Mouse (Mus musculus) lung, postnatal 0 days (tissue): ENCODE data around the gene Tns4. TPM values are rescaled to one million over a fixed set of nuclear protein-coding genes. Genes with fewer than 3 reads are reported as not detected.

Experiments used
- ATAC-seq: fragments of 200-750 bp; cut with Nextera tagmentation; 2 replicates; pipeline ENCODE4 v1.8.0; 2017; ENCODE audit warnings: moderate library complexity
- DNase-seq: peaks from one replicate; pipeline ENCODE4 v3.0.0-alpha.2; 2016; ENCODE audit warnings: low spot score
- H3K27ac ChIP-seq: fragments of 300-500 bp; sonication (generic); 2 replicates; pipeline ENCODE4 v1.5.1; 2014; ENCODE audit warnings: antibody characterized with exemption, mild to moderate bottlenecking, low read length, mixed read lengths
- H3K27me3 ChIP-seq: fragments of 300-500 bp; sonication (generic); replicated peaks from 2 replicates; pipeline ENCODE4 v1.6.1; 2014; ENCODE audit warnings: low read length, mixed read lengths; ENCODE audit not compliant: insufficient read depth
- H3K36me3 ChIP-seq: fragments of 300-500 bp; sonication (generic); 2 replicates; pipeline ENCODE4 v1.6.1; 2014; ENCODE audit warnings: low read length, mixed read lengths; ENCODE audit not compliant: insufficient read depth
- H3K4me1 ChIP-seq: fragments of 300-500 bp; sonication (generic); 2 replicates; pipeline ENCODE4 v1.6.1; 2014; ENCODE audit warnings: antibody characterized with exemption, low read depth, low read length, mixed read lengths; ENCODE audit not compliant: insufficient read depth
- H3K4me2 ChIP-seq: fragments of 300-500 bp; sonication (generic); replicated peaks from 2 replicates; pipeline ENCODE4 v1.6.1; 2014; ENCODE audit warnings: low read depth, mild to moderate bottlenecking, low read length, moderate library complexity, mixed read lengths
- H3K4me3 ChIP-seq: fragments of 300-500 bp; sonication (generic); 2 replicates; pipeline ENCODE4 v1.5.1; 2014; ENCODE audit warnings: low read depth, low read length
- H3K9ac ChIP-seq: fragments of 300-500 bp; sonication (generic); replicated peaks from 2 replicates; pipeline ENCODE4 v1.6.1; 2014; ENCODE audit warnings: low read depth, mild to moderate bottlenecking
- H3K9me3 ChIP-seq: fragments of 300-500 bp; sonication (generic); 2 replicates; pipeline ENCODE4 v1.6.1; 2016; ENCODE audit warnings: low read length, mixed read lengths
- CTCF ChIP-seq: IDR thresholded peaks from 2 replicates; pipeline ENCODE4 v1.5.1; 2016; ENCODE audit warnings: antibody characterized with exemption, mild to moderate bottlenecking
- EP300 ChIP-seq: IDR thresholded peaks from 2 replicates; pipeline ENCODE4 v1.6.1; 2016; ENCODE audit warnings: antibody characterized with exemption, mild to moderate bottlenecking, control low read depth
- WGBS: fragments of 180-500 bp; shearing (Covaris S2); extraction: QIAGEN DNeasy Blood & Tissue Kit; methylation state at CpG from one replicate; pipeline ENCODE4 v1.1.7; 2014; 5-methylcytosine and 5-hydroxymethylcytosine counted together
- polyA plus RNA-seq: library from polyadenylated mRNA; unstranded; fragments of >200 nt; fragmentation: Nextera tagmentation; extraction: Ambion mirVana; gene quantifications from 2 replicates; pipeline ENCODE4 v1.2.1, GENCODE M21; 2015

Tns4 gene
- 0.13 and 0.24 TPM in 2 replicates for polyA plus RNA-seq

DNA sequence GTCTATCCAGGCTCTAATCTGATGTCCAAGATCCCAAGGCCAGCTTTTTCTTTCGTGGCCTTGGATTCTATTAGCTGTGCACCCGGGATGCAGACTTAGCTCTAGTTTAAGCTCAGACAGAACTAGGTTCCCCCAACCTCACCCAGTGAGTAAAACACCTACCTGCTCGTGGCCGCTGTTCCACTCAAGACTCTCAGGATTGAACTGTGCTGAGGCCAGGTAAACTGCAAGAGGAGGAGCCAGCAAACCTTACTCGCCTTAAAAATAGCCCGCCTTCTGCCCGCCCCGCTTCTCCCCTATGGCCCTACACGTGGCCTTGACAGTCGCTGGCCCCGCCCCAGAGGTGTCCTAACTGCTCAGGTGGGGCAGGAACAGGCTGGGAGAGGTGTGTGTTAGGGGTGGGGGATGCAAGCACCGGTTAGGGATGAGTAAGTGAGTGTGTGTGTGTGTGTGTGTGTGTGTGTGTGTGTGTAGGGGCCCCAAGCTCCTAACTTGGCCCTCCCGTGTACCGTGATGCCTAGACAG is at the start of gene Tns4:
Tns4 (minus strand) TSS at position 230 of the 525 bp plus-strand sequence.
- DNase-seq (peak; percentile 33), ATAC-seq (peak; percentile 37; the same call in 1 of the 2 replicates)
- no peaks in the 10 kb centered on the region for H3K36me3 ChIP-seq
- no peaks in the 10 kb centered on the region for H3K4me1 ChIP-seq
- H3K27ac ChIP-seq: no peak within 1 kb of the TSS
- WGBS: 56% methylated on average over 14 of the region's 14 CpGs
- H3K4me2 ChIP-seq: no peak within 1 kb of the TSS
- no peak within 1 kb of the TSS for H3K4me3 ChIP-seq
- H3K27me3 ChIP-seq: no peaks in the 10 kb centered on the region
- no peak for TF ChIP-seq EP300
- no peak for TF ChIP-seq CTCF
- H3K9me3 ChIP-seq: no peaks in the 10 kb centered on the region
- no peak within 1 kb of the TSS for H3K9ac ChIP-seq

DNA sequence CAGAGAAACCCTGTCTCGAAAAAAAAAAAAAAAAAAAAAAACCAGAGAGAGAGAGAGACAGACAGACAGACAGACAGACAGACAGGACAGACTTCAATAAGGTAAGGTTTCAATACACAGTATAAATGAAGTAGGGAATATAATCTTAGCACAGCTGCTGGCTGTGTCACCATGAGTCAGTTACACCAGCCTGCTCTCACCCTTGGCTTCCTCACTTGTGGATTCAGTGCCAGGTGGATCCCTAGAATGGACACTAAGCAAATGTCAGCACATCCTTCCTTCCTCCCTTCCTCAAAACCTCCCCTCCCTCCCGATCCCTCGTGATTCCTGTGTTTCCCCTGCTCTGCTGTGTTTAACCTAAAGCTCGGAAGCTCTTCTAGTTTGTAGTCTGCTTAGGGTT is 48.3 kb upstream of the Tns4 start:
- Histone ChIP-seq H3K4me1 (peaks cover 4% of the 10 kb centered on the region; the same call in 1 of the 2 replicates), H3K27ac (no peak overlapping the region), H3K9me3 (no peaks in the 10 kb centered on the region), H3K9ac (no peak overlapping the region), H3K27me3 (no peaks in the 10 kb centered on the region), H3K4me2 (no peak overlapping the region), H3K4me3 (no peak overlapping the region), H3K36me3 (no peaks in the 10 kb centered on the region)
- ATAC-seq: no peak
- no peak for DNase-seq
- TF ChIP-seq EP300 (no peak), CTCF (no peak)
- 57% methylated on average over 3 of the region's 4 CpGs for WGBS

DNA sequence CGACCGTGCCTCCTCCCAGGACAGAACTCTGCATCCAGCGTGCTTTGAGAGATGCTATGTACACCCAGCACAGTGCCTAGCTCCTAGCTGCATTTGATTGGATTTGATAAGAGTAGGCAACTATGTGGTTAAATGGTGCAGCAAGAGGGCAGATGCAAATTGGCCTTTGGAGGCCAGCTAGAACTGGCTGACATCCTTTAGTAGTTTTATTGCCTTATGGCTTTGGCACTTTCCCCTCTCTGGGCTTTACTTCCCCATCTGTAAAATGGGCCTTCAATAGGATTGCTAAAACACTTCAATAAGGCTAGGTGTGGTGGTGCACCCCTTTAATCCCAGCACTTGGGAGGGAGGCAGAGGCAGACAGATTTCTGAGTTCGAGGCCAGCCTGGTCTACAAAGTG is 47.9 kb upstream of the Tns4 start:
- DNase-seq (no peak), ATAC-seq (no peak)
- TF ChIP-seq CTCF (no peak), EP300 (no peak)
- WGBS: 60% methylated on average over 4 of the region's 4 CpGs
- H3K27ac ChIP-seq: no peak overlapping the region
- no peaks in the 10 kb centered on the region for H3K9me3 ChIP-seq
- H3K4me1 ChIP-seq: peaks cover 8% of the 10 kb centered on the region
- no peak overlapping the region for H3K9ac ChIP-seq
- no peaks in the 10 kb centered on the region for H3K27me3 ChIP-seq
- no peak overlapping the region for H3K4me2 ChIP-seq
- H3K36me3 ChIP-seq: no peaks in the 10 kb centered on the region
- H3K4me3 ChIP-seq: no peak overlapping the region

DNA sequence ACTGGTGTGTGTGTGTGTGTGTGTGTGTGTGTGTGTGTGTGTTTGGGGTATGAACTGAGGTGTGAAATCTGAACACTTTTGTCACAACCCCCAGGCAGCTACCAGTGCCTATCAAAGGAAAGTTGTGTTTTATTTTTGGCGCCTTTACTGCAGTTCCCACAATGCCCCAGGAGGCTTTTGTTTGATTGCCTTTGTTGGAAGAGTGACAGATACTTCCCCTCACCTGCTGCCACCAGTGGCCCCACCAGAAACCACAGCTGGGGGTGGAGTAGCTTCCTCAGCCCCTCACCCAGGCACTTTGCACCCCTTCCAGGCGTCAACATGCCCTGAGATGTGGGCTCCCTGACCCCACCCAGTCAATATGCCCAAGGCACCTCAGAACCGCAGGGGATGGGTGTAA is 47.3 kb upstream of the Tns4 start:
- DNase-seq (no peak), ATAC-seq (no peak)
- H3K27ac ChIP-seq: no peak overlapping the region
- TF ChIP-seq EP300 (no peak), CTCF (no peak)
- H3K4me1 ChIP-seq: peaks cover 12% of the 10 kb centered on the region
- H3K9me3 ChIP-seq: no peaks in the 10 kb centered on the region
- H3K36me3 ChIP-seq: no peaks in the 10 kb centered on the region
- no peak overlapping the region for H3K9ac ChIP-seq
- 54% methylated on average over 3 of the region's 3 CpGs for WGBS
- no peaks in the 10 kb centered on the region for H3K27me3 ChIP-seq
- H3K4me3 ChIP-seq: no peak overlapping the region
- H3K4me2 ChIP-seq: no peak overlapping the region

DNA sequence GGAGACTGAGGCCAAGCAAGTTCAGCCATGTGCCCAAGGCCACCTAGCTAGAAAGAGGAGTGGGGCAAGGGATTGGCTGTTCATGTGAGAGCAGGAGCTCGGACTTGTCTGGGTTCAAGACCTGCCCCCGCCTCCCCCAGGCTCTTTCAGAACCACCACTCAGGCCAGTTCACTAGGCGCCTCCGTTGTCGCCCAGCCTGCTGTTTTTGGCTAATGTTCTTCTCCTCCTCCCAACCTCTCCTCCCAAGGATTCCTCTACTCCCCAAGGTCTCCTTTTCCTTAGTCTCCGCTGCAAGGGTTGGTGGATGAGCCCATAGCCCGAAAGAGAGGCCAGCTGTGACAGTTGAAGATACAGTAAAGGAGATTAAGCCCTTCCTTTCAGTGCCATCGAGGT is 45.9 kb upstream of the Tns4 start:
- 72% methylated on average over 8 of the region's 8 CpGs for WGBS
- Histone ChIP-seq H3K9me3 (no peaks in the 10 kb centered on the region), H3K36me3 (no peaks in the 10 kb centered on the region), H3K27ac (no peak overlapping the region; the same call in 1 of the 2 replicates), H3K4me1 (peaks cover 12% of the 10 kb centered on the region), H3K4me2 (no peak overlapping the region), H3K27me3 (no peaks in the 10 kb centered on the region), H3K9ac (no peak overlapping the region), H3K4me3 (no peak overlapping the region)
- DNase-seq: no peak
- no peak for ATAC-seq
- TF ChIP-seq EP300 (no peak), CTCF (no peak)

DNA sequence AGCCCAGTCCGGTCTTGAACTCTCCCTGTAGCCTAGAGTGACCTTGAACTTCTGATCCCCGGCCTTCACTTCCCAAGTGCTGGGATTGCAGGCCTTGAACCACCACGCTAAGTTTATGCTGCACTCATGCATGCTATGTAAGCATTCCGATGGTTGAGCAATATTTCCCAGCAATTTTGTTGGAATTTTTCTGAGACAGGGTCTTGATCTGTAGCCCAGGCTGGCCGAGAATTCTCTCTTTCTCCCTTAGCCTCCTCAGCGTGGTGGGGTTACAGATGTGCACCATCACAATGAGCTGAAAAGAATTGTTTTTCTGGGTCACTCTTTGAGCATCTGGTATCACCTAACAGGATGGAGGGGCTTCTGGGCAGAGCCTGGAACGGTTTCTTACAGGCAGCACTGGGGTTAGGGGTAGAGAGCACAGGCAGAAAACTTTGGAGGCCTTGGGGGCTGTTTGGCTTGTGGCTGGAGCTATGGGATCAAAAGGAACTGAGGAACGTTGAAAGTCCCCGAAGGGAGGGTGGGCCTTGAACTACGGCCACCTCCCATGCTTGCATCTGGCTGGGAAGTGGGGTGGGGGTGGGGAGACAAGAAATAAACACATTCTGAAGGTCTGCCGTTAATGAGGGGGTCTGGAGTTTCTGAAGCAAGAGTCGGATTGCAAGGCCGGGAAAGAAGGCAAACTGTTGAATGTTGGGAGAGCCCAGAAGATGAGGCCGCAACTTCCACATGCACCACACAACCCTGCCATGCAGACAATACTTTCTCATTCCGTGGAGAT is 45.4 kb upstream of the Tns4 start:
- H3K27ac ChIP-seq: peak overlapping the region; percentile 32; the same call in 1 of the 2 replicates
- H3K4me3 ChIP-seq: no peak overlapping the region
- 42% methylated on average over 15 of the region's 15 CpGs for WGBS
- ATAC-seq: no peak
- H3K4me1 ChIP-seq: peaks cover 12% of the 10 kb centered on the region
- no peak for TF ChIP-seq EP300
- H3K4me2 ChIP-seq: no peak overlapping the region
- no peaks in the 10 kb centered on the region for H3K27me3 ChIP-seq
- DNase-seq: no peak
- no peaks in the 10 kb centered on the region for H3K9me3 ChIP-seq
- no peak overlapping the region for H3K9ac ChIP-seq
- no peaks in the 10 kb centered on the region for H3K36me3 ChIP-seq
